Mouse (Mus musculus): ENCODE results near the gene Ica1l.

Ica1l gene

GRCm38 (mm10) chr1:59959941-59960340, 83.0 kb downstream of the Ica1l start:
- no peak for DNase-seq

DNA sequence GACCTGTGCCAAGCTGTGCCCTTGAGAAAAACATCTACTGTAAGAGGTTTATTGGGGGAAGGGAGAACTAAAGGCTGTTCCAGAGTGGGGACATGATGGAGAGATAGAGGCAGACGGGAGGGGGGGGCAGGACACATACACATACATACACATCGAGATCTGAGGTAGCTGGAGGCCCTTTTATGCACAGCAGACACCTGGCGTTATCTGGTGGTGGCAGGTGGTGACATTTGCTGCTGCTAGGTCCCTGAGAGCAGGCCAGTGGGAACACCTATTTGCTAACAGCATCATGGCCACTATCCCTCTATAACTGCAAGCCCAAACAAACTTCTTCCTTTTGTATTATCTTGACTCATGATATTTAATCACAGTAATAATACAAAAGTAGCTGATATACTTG, 85.8 kb downstream of the Ica1l start:
- peak; percentile 62 to 76 for DNase-seq

DNA sequence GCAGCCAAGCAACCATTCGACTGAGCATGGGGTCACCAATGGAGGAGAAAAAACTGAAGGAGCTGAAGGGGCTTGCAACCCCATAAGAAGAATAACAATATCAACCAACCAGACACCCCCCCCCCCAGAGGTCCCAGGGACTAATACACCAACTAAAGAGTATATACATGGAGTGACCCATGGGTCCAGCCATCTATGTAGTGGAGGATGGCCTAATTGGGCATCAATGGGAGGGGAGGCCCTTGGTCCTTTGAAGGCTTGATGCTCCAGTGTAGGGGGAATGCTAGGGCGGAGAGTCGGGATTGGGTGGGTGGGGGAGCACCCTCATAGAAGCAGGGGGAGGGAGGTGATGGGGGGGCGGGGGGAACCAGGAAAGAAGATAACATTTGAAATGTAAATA, 95.5 kb downstream of the Ica1l start:
- DNase-seq = no peak

- DNase-seq = no peak
Observed at GRCm38 (mm10) chr1:59945969-59946368, 97.0 kb downstream of the Ica1l start.

GRCm38 (mm10) chr1:59943825-59944224, 99.2 kb downstream of the Ica1l start:
- no peak for DNase-seq

GRCm38 (mm10) chr1:59942057-59942790, 100.8 kb downstream of the Ica1l start:
- no peak for DNase-seq

- no peak for DNase-seq
Observed at GRCm38 (mm10) chr1:59941063-59941462, 101.9 kb downstream of the Ica1l start.

- DNase-seq = no peak
Observed at GRCm38 (mm10) chr1:59932991-59933390, 110.0 kb downstream of the Ica1l start.
